Mouse (Mus musculus) cerebral cortex, adult 2 months (tissue): ENCODE measurements around the gene Tnni3.

Source experiments
- WGBS: fragments of 180-500 bp; shearing (Covaris S2); methylation state at CpG from one replicate; pipeline ENCODE4 v1.1.7; 2018; 5-methylcytosine and 5-hydroxymethylcytosine counted together

Tnni3 gene

DNA sequence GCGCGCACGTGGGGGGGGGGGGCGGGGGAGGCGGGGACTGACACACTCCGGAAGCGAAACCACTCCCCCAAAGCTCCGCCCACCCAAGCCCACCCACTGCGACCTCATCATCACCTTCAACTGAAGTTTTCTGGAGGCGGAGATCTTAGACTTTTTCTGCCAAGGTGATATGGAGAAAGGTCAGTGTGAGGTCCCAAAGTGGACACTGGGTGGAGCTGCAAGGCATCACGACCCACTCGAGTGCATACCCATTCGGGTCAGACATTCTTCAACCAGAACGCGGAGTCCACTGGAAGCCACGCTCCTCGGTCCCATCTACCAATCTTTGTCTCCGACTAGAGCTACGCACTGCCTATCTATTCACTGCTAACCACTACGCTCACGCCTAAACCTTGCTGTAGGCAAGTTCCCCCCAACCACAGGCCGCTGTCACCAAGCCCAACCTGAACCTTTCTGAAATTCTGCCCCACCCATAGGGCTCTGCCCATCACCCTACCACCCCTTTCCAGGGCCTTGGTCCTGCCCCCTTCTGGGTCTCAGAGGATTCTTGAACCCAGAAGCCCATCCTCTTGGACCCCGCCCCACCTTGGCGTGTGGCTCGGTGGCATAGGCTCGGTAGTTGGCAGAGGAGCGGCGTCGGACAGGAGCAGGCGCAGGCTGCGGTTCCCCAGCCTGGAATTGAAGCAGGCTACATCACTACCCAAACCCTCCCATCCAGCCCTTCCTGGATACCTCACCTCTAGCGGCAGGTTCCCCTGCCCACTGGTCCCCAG lies 2.6 kb downstream of the Tnni3 start:
- WGBS: 37% methylated on average over 32 of the region's 32 CpGs

DNA sequence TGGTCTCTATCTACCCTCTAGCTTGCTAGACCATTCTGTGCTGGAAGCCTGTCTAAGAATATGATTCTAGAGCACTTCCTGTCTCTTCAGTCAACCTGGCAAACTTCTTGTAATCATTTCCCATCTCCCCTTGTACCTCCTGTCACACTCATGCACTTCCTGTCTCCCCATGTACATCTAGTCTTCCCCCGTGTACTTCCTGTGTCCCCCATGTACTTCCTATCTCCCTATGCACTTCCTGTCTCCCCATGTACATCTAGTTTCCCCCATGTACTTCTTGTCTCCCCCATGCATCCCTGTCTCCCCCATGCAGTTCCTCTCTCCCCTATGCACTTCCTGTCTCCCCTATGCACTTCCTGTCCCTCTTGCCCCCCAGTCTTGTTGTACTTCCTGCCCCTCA lies 5.5 kb downstream of the Tnni3 start:
- 77% methylated on average over 1 of the region's 1 CpGs for WGBS

DNA sequence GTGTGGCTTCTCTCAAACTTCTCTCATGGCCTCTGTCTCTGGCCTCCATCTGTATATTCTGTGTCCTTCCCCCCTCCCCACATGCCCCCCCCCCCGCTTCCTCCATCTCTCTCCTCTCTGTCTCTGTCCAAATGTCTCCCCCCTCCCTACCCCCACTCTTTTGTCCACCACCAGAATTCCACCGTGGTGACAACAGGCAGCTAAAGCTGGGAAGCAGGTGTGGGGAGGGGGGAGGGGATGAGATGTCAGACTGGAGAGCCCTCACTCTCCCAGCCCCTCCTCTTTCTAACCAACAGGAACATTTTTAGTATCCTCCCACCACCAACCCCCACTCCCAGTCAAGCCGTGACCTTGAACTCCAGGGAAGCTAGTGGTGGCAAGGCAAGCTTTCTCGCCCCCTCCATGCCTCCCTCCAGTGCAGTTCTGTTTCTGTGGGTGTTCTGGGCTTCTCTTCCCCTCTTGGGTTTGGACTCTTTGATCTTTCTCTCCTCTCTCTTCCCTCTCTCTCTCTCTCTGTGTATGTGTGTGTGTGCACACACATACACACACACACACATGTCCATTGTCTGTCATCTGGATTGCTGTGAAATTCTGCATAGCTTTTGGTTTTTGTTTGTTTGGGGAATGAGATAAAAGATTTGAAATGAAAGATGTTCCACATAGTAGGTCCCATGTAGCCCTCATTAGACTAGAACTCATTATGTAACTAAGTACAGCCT lies 7.5 kb downstream of the Tnni3 start, which contains the start of gene Tnnt1:
Gene Tnnt1 (minus strand): TSS at position 51 of the 719 bp plus-strand sequence.
- WGBS: 50% methylated on average over 4 of the region's 4 CpGs

DNA sequence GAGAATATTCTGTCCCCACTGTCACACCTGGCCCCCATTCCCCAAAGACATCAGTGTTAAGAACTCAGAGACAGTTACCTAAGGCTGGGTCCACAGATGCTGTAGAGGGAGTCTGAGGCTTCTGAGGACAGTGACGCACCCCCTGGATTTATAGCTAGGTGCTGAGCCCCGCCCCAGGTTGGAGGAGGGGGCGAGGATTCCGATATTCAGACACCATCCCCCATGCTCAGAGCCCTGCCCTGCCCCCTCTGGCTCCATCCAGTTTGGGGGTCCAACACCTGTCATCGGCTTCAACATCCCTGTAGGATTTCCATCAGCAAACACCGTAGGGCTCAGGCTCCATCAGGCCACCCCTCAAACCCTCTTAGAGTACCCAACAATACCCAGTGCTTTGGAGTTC lies 8.2 kb downstream of the Tnni3 start:
- WGBS: 67% methylated on average over 6 of the region's 6 CpGs

DNA sequence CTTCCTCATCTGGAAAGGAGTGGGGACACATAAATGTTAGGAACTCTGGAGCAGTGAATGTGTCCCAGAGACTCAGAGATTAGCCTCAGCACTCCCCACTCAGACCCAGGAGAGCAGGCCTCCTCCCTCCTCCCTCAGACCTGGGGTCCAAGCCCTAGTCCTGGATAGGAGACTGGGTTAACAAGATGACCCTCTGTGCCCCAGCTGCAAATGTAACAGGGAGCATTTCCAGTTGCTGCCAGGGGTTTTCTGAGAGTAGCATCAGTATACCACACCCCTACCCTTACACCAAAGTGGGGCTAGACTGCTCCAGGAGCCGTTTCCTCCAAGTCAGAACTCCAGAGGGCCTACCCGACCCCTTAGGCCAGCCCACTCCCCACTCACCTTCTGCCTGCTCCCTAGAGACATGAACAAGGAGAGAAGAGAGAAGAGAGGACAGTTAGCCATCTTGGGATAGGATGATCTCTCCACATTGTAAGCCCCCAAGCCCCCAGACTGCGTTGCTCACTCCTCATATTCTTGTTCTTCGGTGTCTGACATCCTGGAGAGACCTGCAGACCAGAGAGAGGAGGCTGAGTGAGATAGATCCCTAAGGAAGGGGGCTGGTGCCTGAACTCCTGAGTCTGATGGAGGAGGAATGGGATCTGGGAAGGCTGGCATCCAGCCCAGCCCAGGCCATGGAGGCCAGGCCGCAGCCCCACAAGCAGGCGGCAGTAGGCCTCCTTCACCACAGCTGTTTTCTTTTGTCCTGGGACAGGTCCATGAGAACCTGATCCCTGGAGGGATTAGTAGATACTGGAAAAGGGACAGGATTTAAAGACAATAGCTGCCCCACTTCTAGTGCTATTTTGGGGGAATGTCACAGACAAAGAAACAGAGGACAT lies 10.0 kb downstream of the Tnni3 start:
- WGBS: 71% methylated on average over 6 of the region's 6 CpGs

DNA sequence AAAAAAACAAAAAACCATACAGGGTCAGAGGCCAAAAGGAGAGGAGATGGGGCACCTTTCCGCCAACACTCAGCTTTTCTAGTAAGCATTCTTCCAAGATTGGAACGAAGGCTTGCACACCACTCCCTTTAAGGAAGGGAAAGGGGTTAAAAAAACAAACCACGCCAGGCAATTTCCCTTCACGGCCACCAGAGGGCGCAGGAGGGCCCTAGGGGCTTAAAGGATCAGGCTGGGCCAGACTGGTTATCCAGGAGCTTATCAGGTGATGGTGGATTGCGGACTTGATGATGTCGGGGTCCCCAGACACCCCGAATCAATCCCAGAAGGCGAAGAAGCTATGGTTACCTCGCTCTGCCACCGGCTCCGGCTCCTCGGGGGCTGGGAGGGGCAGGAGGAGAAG lies 10.8 kb downstream of the Tnni3 start:
- WGBS: 34% methylated on average over 13 of the region's 13 CpGs

DNA sequence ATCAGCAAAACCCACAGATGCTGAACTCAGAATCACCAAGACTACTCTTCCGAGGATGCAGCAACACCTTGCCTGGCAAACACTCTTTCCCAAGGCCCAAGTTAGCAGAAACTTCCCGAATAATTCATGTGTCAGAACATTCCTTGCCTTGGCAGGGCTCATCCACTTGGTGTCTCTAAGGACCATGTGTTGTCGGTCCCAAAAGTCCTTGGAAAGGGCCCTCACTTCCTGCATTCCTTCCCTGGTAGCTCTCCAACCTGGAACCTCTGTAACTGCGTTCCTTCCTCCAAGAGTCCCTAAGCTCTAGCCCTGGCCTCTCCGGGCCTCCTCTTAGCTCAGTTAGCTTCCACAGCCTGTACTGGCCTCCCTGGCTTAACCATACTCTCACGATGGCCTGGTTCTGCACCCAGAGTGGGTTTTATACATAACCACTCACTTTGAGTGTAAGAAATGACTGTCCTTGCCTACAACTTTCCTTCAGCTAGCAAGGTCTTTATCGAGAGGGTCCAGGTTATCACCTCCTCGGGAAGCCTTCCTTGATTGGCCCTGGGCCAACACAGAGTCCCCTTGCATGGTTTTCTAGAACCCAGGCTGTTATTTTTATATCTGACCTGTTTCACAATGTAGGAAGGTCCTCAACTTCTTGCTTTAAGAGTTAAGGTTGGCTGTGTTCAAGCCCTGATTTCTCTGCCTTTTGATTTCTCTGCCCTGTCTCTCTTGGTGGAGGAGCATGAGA lies 12.4 kb downstream of the Tnni3 start:
- WGBS: 75% methylated on average over 8 of the region's 8 CpGs

DNA sequence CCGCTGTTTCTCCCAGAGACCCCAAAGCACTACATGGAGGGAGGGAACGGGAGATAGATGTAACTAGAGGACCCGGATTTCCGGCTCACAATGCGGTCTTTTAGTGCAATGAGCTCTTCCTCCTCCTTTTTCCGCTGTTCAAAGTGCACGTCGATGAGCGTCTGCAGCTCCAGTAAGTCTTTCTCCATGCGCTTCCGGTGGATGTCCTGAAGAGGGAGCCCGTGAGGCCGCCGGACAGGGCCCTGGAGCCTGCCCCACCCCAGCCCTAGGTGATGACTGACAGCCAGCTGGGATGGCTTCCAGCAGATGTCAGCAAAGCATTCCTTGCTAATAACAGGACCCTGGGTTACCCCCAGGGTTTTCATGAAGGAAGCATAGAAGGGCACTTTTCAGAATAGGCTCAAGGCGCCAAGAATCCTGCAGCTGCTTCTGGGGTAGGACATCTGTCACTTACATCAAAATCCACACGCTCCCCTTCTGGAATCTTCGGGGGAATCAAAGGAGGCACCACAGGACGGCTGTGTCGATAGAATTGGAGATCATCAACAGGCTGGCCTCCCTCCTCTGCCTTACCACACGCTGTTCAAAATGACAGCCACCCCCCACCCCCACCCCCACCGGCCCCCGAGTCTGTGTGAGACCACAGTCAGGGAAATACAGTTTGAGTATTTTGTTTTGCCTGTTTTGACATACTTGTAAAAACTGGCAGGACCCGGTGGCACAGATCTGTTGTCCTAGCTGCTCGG lies 14.0 kb downstream of the Tnni3 start:
- WGBS: 27% methylated on average over 24 of the region's 24 CpGs

DNA sequence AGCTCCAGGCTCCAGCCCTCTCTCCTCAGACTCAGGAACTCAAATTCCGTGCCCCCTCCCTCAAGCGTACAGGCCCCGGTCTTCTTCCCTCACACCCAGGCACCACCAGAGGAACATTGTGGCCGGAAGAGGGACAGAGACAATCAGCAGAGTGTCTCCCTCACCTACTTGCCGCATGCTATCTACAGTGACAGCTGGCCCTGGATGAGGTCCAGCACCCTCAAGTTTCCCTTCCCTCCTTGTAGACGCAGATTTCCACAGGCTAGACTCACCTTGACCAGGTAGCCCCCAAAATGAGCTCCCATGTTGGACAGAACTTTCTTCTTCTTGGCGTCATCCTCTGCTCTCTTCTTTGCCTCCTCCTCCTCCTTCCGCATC lies 15.3 kb downstream of the Tnni3 start:
- WGBS: 70% methylated on average over 8 of the region's 8 CpGs

DNA sequence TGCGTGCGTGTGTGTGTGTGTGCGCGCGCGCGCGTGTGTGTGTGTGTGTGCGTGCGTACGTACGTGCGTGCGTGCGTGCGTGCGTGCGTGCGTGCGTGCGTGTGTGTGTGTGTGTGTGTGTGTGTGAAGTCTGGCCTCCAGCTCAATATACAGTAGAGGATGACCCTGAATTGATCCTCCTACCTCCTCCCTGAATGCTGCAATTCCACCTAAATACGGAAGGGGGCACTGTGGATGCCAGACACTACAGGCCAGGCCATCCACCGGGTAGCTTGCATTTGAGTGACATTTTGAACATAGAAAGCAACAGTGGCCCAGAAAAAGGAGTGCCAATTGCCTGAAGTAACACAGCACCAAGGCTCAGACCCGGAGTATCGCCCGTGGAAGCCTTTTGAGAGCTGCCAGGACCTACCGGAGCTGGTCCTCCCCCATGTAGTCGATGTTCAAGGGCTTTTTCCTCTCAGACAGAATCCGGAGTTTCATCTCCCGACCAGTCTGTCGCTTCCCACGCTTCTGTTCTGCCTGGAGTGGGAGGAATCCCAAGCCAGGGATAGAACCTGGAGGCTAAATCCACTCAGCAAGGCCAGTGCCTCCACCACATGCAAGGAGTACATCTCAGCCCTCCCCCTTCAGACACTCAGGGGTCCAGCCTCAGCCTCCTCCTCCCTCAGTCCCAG lies 15.8 kb downstream of the Tnni3 start:
- WGBS: 70% methylated on average over 32 of the region's 32 CpGs

DNA sequence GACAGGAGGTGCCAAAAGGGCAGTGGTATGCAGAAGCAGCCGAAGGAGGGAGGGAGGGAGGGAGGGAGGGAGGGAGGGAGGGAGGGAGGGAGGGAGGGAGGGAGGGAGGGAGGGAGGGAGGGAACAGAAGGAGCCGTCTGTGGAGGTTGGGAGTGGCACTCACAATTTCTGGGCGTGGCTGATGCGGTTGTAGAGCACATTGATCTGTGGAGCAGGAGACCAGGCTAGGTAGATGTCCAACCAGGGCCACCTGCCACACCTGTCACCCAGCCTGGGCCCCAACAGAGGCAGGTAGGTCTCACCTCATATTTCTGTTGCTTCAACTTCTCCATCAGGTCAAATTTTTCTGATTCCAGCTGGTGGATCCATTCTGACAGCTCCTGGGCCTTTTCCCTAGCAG lies 16.8 kb downstream of the Tnni3 start:
- 79% methylated on average over 3 of the region's 4 CpGs for WGBS

DNA sequence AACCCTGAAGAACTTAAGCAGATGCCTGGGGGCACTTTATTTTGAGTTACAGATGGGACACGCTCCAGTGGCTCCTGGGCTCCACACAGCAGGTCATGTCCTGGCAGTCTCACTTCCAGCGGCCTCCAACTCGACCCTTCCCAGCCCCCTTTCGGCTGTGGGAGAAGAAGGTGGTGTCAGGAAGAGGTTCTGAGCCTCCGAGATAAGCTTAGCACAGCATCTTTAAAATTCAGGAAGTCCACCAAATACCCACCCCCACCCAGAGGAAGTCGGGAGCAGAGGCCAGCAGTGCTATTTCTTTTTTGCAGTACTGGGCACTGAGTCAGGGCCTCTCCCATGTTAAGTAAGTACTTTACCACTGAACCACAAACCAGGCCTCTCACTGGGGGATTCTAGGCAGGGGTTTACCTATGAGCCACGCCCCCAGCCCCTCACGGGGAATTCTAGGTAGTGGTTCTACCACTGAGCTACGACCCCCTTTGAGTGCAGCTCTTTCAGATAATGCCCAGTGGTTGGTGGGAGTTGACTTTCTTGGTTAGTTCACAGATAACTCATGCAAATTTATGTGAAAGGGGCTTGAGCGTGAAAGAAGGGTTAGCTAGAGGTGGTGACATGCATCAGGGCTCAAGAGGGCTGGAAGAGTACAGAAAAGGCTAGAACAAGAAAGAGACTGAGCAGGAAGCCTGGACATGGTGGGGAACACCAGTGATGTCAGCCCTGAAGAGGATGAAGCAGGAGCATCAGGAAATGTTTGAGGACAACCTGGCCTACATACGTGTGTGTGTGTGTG lies 19.2 kb downstream of the Tnni3 start:
- 69% methylated on average over 11 of the region's 11 CpGs for WGBS

DNA sequence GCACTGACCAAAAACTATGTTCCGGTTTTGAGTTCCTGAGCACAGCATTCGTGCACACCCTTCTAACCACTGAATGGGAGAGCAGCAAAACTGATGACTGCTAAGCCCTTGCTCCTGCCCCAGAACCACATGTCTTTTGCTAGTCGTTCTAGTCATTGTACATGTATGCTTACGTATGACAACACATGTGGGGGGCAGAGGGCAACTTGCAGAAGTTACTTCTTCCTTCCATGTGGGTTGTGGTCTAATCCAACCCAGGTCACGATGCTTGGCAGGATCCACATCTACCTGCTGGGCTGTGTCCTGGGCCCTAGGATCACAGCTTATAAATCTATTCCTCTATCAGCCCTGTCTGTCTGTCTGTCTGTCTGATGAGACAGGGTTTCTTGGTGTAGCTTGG lies 20.2 kb downstream of the Tnni3 start:
- WGBS: 88% methylated on average over 5 of the region's 5 CpGs

DNA sequence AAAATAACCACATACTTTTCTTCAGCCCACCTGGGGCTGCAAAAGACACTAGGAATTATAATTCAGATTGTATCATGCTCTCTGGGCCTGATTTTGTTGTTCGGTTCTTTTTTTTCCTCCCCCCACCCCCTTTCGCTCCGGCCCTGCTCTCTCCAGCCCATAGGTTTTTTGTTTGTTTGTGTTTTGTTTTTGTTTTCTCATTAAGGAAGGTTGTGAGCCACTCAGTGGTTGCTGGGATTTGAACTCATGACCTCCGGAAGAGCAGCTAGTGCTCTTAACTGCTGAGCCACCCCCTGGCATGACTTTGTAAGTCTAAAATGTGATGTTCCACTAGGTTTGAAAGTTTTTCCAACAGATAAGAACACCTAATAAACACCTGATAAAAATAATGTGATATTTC lies 20.9 kb downstream of the Tnni3 start:
- WGBS: 83% methylated on average over 4 of the region's 4 CpGs

DNA sequence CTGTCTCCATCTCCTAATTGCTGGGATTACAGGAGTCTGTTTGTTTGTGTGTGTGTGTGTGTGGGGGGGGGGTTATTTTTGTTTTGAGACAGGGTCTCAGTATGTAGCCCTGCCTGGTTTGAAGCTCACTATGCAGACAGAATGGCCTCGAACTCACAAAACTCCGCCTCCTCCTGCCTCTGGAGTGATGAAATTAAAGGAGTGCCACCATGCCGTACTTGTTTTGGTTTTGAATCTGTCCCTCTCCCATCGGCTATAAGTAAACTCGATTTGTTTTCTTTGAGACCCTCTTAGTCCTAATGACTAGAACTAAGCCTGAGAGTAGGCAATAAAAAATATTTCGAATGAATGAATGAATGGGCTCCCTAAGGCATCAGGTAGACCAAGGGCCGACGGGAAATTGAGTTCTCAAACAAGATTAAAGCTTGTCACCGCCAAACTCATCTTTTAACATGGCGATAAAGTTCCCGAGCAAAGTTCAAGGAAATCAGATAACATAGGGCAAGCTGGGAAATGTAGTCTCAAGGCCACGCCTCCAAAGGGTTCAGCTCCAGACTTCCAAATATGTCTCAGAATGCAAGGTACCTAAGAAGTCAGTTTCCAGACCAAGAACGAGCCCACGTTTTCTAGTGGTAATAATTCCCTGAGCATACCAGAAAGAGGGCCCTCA lies 21.5 kb downstream of the Tnni3 start:
- 6% methylated on average over 14 of the region's 14 CpGs for WGBS

DNA sequence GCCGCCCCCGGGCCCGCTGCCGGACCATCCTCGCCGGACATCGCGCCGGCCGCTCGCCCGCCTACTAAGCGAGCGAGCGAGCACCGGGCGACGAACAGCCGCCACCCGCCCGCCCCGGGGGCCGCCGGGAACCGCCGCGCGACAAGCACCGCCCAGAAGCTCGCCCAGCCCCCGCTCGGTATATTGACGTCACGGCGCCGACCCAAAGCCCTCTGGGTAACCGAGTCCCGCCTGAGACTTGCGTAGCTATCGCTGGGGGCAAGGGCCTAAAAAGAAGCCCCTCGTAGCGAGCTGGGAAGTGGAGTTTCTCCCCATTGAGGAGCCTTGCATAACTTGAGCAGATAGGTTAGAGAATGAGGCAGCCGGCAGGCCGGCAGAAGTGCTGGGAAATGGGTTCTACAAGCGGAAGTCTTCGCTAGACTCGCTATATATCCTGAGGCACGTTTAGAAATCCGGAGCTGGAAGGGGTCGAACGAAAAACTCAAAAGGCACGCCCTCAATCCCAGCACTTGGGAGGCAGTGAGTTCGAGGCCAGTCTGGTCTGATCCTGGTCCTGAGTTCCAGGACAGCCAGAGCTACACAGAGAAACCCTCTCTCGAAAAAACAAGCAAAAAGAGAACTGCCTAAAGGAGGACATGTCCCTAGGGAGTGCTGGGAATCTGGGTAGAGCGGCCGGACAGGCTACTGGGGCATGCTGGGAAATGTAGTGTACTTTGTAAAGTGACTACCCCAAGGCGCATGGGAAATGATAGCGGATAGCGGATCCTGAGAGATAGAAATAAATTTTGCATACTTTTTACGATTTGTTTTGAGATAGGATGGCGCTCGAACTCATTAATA lies 22.3 kb downstream of the Tnni3 start, which contains the start of gene Ppp1r12c:
Gene Ppp1r12c (minus strand): TSS at position 123 of the 840 bp plus-strand sequence.
- WGBS: under 1% methylated on average over 62 of the region's 62 CpGs

DNA sequence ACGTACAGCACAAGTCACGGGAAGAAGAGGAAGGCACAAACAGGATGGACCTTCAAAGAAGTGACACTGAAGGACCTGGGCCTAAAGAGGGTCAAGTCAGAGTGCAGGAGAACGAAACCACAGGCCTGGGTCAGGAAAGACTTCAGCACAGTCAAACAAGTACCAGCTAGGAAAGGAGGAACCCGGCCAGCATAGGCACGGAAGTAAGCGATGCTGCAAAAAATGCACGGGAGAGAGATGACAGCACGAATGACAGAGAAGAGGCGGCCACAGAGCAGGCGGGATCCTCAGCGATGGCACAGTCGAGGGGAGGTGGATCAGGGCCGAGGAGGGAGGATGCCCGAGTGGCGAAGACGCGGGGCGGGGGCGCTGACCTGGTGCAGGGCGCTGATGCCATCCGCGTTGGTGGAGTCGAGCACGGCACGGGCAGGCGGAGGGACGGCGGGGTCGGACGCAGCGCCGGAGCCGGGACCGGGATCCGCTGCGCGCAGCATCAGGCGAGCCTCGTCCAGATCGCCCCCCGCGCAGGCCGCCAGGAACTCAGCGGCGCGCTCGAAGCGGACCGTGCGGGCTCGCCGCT lies 23.0 kb downstream of the Tnni3 start:
- WGBS: 1% methylated on average over 43 of the region's 52 CpGs

DNA sequence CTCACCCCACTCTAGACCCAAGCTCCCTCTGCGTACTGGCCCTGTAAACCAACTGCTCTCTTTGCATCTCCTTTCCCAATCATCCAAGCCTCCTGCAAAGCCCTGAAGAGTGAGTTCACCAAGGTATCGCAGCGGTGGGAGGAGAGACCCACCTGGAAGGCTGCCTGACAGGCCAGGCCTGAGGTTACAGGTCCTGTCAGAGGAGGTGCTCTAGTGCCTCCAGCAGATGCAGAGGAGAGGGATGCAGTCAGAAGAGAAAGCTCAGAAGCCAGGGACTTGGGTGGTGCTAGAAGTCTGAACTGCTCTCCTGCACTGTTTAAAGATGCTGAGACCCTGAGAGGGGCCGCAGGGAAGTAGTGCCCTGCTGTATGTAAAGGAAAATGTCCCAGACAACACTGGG lies 25.0 kb downstream of the Tnni3 start:
- WGBS: 79% methylated on average over 4 of the region's 4 CpGs
